Mouse (Mus musculus) thymus, adult 18-20 months (tissue): ENCODE results near the gene Retreg2.

Source experiments
- DNase-seq, 2 experiments: peaks; one replicate each; pipeline ENCODE4 v3.0.0; 2022; ENCODE audit warnings: mixed read lengths in 2 of 2

Retreg2 gene

GRCm38 (mm10) chr1:75142301-75143261 is at the start of gene Retreg2, which contains the start of gene Cnppd1:
Gene Retreg2 (plus strand): TSS chr1:75142778.
Gene Cnppd1 (minus strand): TSS chr1:75142711.
- peak; percentile 94 to 95 for DNase-seq

DNA sequence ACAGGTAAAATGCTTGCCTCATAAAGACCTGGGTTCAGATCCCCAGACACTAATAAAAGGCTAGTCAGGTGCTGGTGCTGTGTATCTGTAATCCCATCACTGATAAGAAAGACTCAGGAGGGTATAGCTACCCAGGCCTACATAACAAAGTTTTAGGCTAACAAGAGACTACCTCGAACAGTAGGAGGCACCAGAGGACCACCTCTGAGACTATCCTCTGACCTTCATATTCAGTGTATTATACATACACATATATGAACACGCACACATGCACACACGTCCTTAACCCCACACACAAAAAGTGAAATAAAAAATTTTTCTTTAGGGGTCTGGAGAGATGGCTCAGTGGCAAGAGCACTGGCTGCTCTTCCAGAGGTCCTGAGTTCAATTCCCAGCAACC is 20.4 kb upstream of the Retreg2 start:
- DNase-seq: no peak

GRCm38 (mm10) chr1:75124346-75125321 is 17.9 kb upstream of the Retreg2 start, which contains the start of gene Nhej1:
Gene Nhej1 (minus strand): TSS chr1:75125200.
- peak; percentile 85 to 90 for DNase-seq

DNA sequence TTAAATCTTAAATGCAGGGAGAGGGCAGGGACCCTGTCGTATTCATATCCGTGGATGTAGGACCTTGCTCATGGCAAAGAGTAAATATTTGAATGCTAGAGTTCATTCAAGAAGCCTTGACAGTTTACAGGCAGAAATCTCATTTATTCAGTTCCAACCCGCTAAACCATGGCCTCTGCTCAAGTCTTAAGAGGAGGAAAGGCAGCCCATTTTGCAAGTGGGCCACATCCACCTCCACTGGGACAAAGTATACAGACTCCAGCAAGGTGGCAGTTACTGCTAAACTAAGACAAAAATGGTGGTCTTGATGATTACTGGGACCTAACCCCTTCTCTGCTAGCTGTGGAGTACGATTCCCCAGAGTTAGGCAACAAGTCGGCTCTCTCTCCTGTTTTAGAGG is 17.2 kb upstream of the Retreg2 start:
- no peak for DNase-seq

- no peak for DNase-seq
These were observed 13.9 kb upstream of the Retreg2 start for GRCm38 (mm10) chr1:75128641-75129040.

DNA sequence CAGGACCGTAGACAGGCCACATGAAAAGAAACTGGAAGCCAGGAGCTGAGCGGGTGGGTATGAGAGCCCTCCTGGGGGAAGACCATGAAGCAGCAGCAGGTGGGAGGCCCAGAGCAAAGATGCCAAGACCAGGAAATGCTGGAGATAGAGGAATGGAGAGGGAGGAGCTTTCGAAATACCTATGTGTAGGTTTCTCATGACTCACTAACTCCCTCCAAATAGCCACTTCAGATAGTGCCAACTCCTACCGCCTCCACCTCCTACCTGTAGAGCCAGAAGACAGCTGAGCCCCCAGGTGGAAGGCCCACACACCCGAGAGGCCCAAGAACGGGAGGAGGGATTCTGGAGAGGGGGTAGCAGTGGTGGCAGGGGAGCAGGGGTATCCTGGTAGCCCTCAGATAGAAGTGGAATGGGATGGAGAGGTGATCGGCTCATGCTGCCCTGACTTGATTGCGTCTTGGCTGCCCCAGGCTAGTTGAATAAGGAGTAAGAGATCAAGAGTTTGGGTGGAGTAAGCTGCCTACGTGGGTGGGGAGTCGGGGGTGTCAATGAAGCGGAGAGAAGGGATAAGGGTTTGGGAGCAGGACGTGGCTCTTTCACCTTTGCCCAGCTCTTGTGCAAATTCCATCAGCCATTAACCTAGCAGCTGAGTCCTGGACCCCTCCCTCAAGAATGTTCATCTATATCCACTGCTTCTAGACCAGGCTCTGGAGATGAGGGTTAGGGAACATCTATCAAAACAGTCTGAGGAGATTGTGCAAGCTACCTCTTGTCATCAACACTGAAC is 9.0 kb upstream of the Retreg2 start, which contains the start of gene Slc23a3:
Slc23a3 (minus strand) TSS at position 470 of the 787 bp plus-strand sequence.
- DNase-seq: no peak

GRCm38 (mm10) chr1:75136293-75136692 is 6.3 kb upstream of the Retreg2 start:
- no peak for DNase-seq

GRCm38 (mm10) chr1:75136730-75137129 is 5.8 kb upstream of the Retreg2 start:
- no peak for DNase-seq

DNA sequence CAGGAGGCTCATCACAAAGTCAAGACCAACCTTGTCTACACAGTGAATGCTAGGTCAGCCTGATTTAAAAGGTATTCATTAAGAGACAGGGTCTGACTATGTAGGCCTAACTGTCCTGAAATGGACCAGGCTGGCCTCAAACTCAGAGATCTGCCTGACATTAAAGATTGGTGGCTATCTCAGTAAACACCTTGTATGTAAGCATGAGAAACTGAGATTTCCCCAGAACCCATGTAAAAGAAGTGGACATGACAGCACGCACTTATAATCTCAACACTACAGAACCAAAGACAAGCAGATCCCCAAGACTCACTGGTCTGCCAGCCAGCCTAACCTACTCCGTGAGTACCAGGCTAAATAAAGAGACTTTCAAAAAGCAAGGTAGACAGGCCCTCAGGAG is 4.1 kb upstream of the Retreg2 start:
- DNase-seq: no peak

- no peak for DNase-seq
These were observed 1.9 kb upstream of the Retreg2 start for GRCm38 (mm10) chr1:75140601-75141190.

GRCm38 (mm10) chr1:75141486-75142190 is 940 bp upstream of the Retreg2 start:
- DNase-seq: peak; percentile 66 to 74

- DNase-seq: no peak
These were observed 3.0 kb downstream of the Retreg2 start for GRCm38 (mm10) chr1:75145589-75145988.

- DNase-seq: no peak
These were observed 5.0 kb downstream of the Retreg2 start for GRCm38 (mm10) chr1:75147411-75148135.

DNA sequence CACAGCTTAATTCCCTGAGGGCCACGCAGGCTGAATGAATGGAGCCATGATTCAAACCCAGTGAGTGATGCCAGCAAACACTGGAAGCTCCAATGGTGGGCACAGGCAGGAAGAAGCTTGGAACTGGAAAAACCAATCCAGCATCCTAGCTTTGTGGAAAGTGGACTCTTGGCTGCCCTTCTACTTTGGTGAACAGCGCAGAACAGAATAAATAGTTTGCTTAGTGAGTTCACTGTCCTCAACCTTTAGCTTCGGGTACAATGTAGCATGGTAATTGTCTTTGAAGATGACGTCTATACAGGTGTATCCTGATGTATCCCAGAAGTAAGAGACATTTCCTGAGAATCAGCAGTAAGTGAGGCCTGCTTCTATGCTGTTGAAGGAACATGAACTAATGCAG is 6.1 kb downstream of the Retreg2 start:
- no peak for DNase-seq

DNA sequence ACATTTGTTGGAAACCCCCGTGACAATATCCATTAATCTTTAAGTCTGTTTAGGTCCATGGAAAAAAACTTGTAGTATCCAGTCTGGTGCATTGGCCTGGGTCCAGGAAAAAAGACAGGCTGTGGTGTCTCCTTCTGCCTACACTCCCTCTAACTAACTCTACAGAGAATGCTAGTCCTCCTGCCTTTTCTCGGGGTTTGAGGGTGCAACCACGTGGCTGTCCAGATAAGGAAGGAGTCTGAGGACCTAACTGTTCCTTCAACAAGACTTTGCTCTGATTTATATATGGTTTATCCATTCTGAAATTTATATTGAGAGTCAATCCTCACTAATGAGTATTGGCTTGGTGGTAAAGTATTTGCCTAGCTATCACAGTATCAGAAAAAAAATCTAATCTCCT is 13.3 kb downstream of the Retreg2 start:
- no peak for DNase-seq

DNA sequence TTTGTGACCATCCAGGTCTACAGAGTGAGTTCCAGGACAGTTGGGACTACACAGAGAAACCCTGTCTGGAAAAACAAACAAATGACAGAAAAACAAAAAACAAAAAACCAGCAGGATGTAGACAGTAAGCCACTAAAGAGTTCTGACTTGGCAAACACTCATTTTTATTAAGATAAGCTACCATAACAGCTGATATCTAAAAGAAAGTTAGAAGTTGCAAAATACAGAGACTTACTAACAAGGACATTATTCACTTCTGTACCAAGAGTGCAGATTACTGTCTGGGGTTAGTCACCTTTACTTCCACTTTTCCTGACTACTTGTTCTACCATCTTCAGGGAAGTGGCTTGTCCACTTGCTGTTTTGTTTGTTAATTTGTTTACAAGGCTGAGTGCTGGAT is 16.4 kb downstream of the Retreg2 start:
- no peak for DNase-seq

DNA sequence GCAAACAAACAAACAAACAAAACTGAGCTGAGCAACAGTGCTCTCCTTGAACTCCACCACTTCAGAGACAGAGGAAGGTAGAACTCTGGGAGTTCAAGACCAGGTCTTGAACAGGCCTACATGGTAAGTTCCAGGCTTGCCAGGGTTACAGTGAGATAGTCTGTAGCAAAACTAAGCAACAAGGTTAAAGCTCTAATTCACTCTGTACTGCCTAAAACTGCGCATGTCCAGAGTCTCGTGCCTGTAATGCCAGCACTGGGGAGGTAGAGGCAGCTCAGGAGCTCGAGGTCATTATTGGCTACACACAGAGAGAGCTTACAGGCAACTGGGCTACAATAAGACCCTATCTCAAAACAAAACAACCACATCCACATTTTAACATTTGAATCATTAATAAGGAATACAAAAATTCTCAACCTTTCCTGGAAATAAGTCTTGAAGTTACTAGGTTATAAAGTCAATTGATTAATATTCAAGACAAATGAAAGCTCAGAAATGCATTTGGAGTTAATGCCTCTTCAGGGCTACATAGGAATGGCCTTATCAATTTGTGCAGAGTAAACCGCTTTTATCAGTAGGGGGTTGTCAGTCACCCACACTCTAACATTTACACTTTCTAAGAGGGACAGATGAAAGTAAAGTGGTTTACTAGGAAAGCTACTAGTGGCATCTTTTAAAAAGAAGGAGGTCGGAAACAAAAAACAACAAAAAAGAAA is 17.1 kb downstream of the Retreg2 start:
- DNase-seq: no peak

DNA sequence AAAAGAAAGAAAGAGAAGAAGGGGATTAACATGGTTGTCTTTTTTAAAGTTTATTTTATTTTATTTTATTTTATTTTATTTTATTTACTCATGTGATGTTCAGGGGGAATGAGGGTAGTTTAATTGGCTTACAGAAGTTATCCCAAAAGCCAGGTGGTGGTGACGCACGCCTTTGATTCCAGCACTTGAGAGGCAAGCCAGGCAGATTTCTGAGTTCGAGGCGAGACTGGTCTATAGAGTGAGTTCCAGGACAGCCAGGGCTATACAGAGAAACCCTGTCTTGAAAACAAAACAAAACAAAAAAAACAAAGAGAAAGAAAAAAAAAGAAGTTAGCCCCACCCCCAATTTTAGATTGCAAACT is 17.7 kb downstream of the Retreg2 start:
- DNase-seq: no peak

GRCm38 (mm10) chr1:75168093-75168471 is 25.5 kb downstream of the Retreg2 start:
- no peak for DNase-seq
